Mouse (Mus musculus): ENCODE measurements at regions not wholly inside any gene's neighbourhood (a gene's known extent, or its start where the extent isn't known, plus 50 kb on each side); places are given as distances from the start of the nearest gene placed in this dataset.

- DNase-seq (ENCODE audit: low spot score in 2 of 2) = no peak
Observed at GRCm38 (mm10) chr5:79213789-79214188, 1805.9 kb upstream of the Igfbp7 start.

- DNase-seq (ENCODE audit: low spot score in 2 of 2) = peak in 1 of 2 experiments; percentile 24
Observed at GRCm38 (mm10) chr5:79186608-79187007, 1778.8 kb upstream of the Igfbp7 start.

Data from layer of hippocampus, postnatal 14 days (tissue).